8 mouse cellular contexts compared by ENCODE assay signal in the genomic region with DNA sequence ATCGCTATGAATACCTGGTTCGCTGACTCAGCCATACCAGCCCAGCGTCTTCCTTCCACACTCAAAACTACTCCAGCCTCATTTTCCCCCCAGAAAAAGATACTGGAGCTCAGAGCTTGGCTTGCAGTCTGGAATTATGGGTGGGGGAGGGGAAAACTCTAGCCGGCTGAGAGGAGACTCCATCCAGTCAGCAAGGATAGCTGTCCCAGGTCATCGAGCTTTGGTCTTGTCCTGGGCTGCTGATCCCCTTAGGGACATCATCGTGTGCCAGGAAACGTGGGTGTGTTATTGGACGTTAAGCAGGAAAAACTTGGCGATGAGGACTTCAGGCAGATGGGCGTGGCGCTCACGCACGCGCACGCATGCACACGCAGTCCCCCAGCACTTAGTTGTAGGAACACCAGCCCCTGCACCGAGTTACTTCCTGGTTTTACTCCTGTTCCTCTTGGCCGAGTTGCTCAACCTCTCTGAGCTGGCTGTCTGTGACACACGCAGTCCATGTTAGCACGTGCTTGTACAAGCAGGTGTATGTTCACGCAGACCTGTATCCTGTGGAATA. TPM values are rescaled to one million over a fixed set of nuclear protein-coding genes. Genes with fewer than 3 reads are reported as not detected.
DNase-seq lines count a peak whose midpoint lies in the region; ATAC-seq lines count a peak whose summit lies in the region.

No protein-coding gene starts in this region.

- no peaks in the 10 kb centered on the region for H3K36me3 ChIP-seq in liver, embryonic 16.5 days (ENCODE audit: control insufficient read depth, insufficient read depth)
- H3K36me3 ChIP-seq in neural tube, embryonic 14.5 days (ENCODE audit: control insufficient read depth, insufficient read depth, low read length) = no peaks in the 10 kb centered on the region

- peaks cover 53% of the 10 kb centered on the region for H3K4me1 ChIP-seq in liver, embryonic 16.5 days (ENCODE audit: control insufficient read depth, low read depth, low read length)
- H3K4me1 ChIP-seq in neural tube, embryonic 14.5 days (ENCODE audit: control insufficient read depth, insufficient read depth, low read length) = peaks cover 59% of the 10 kb centered on the region

- peak overlapping the region; percentile 92 for H3K4me2 ChIP-seq in liver, embryonic 16.5 days (ENCODE audit: low read depth, low read length)
- H3K4me2 ChIP-seq in neural tube, embryonic 14.5 days (ENCODE audit: low read depth, low read length) = peak overlapping the region; percentile 31; the same call in 1 of the 2 replicates

- peak overlapping the region; percentile 18 for H3K4me3 ChIP-seq in liver, embryonic 16.5 days (ENCODE audit: low read depth, low read length)
- H3K4me3 ChIP-seq in neural tube, embryonic 14.5 days (ENCODE audit: low read depth, low read length) = no peak overlapping the region

- intact Hi-C loops in heart, postnatal 14 days (cut with DNase I) = no loop called here

- DNase-seq in lung, adult 18-20 months = peak; percentile 72 to 82
- no peak for DNase-seq in lung, postnatal 14 days
- peak; percentile 50 for DNase-seq in embryo, embryonic 10.5 days (ENCODE audit: low spot score)
- DNase-seq in heart, postnatal 14 days = peak; percentile 48 to 63
- DNase-seq in cerebellum, postnatal 36 days = no peak
- DNase-seq in urinary bladder, postnatal 25 days (ENCODE audit: low spot score) = no peak

- H3K9ac ChIP-seq in liver, embryonic 16.5 days (ENCODE audit: low read depth, low read length) = no peak overlapping the region
- H3K9ac ChIP-seq in neural tube, embryonic 14.5 days (replicated peaks; ENCODE audit: low read depth, low read length) = no peak overlapping the region

- no peak overlapping the region for H3K27ac ChIP-seq in liver, embryonic 16.5 days (ENCODE audit: low read length)
- H3K27ac ChIP-seq in neural tube, embryonic 14.5 days (ENCODE audit: low read depth, low read length) = no peak overlapping the region

- H3K27me3 ChIP-seq in liver, embryonic 16.5 days (ENCODE audit: control insufficient read depth, insufficient read depth, low read depth, low read length) = peaks cover 85% of the 10 kb centered on the region
- H3K27me3 ChIP-seq in neural tube, embryonic 14.5 days (ENCODE audit: control insufficient read depth, insufficient read depth, low read length) = peaks cover 41% of the 10 kb centered on the region

- no peaks in the 10 kb centered on the region for H3K9me3 ChIP-seq in liver, embryonic 16.5 days (replicated peaks; ENCODE audit: control insufficient read depth, low read length)
- no peaks in the 10 kb centered on the region for H3K9me3 ChIP-seq in neural tube, embryonic 14.5 days (ENCODE audit: control insufficient read depth, low read length)

- WGBS in liver, embryonic 16.5 days (ENCODE audit: insufficient replicate concordance) = 2% methylated on average over 21 of the region's 21 CpGs
- 3% methylated on average over 21 of the region's 21 CpGs for WGBS in neural tube, embryonic 14.5 days

- no peak for ATAC-seq in liver, embryonic 16.5 days (ENCODE audit: low read depth)
- ATAC-seq in neural tube, embryonic 14.5 days (ENCODE audit: low read depth) = no peak

RNA-seq across cellular contexts. Expression of a gene that starts 3.6 kb away (rescaled TPM):
- 10 to 100 TPM; 13.6 to 17.2 TPM for total RNA-seq in heart, postnatal 14 days (2021)
- polyA plus RNA-seq in liver, embryonic 16.5 days (2015; fragmentation: Nextera tagmentation; extraction: Ambion mirVana) = 4.0 and 5.0 TPM in 2 replicates
- polyA plus RNA-seq in neural tube, embryonic 14.5 days (2014; fragmentation: Nextera tagmentation; extraction: Ambion mirVana) = 7.4 and 7.6 TPM in 2 replicates

RNA-seq across cellular contexts. Expression of a gene that starts 15.5 kb away (rescaled TPM):
- 1 to 10 TPM; 5.1 to 7.0 TPM for total RNA-seq in heart, postnatal 14 days (2021)
- polyA plus RNA-seq in liver, embryonic 16.5 days (2015; fragmentation: Nextera tagmentation; extraction: Ambion mirVana) = 10.3 TPM in 2 replicates
- 10.8 and 16.1 TPM in 2 replicates for polyA plus RNA-seq in neural tube, embryonic 14.5 days (2014; fragmentation: Nextera tagmentation; extraction: Ambion mirVana)

RNA-seq across cellular contexts. Expression of a gene that starts 32.7 kb away (rescaled TPM):
- 100 to 1,000 TPM; 145 to 161 TPM for total RNA-seq in heart, postnatal 14 days (2021)
- 151 and 160 TPM in 2 replicates for polyA plus RNA-seq in liver, embryonic 16.5 days (2015; fragmentation: Nextera tagmentation; extraction: Ambion mirVana)
- 337 and 352 TPM in 2 replicates for polyA plus RNA-seq in neural tube, embryonic 14.5 days (2014; fragmentation: Nextera tagmentation; extraction: Ambion mirVana)

Comparison
In these comparisons a context has a peak if more than half of its experiments do, and no peak if none do; other contexts are left out.
1. DNase-seq: peak in lung, adult 18-20 months (2 of 2), embryo, embryonic 10.5 days (single experiment) and heart, postnatal 14 days (2 of 2); none in lung, postnatal 14 days (single experiment), cerebellum, postnatal 36 days (0 of 2) and urinary bladder, postnatal 25 days (single experiment).